Mouse (Mus musculus): Measurements from ENCODE around the gene Sbk3.

- TF ChIP-seq CTCF (IDR thresholded peaks at IDR 0.05; ENCODE audit: extremely low read depth, insufficient read length, insufficient replicate concordance, low read depth, low read length) = no peak
- no peak for TF ChIP-seq POLR2A (IDR thresholded peaks at IDR 0.05; ENCODE audit: low read depth, low read length)
Measured at GRCm38 (mm10) chr7:4948386-4948785, 22.6 kb downstream of the Sbk3 start.

All from small intestine, adult 2 months (tissue).